Mouse (Mus musculus) kidney, adult 2 months (tissue): Measurements from ENCODE around the gene Rrp8.

ENCODE experiments used
- CTCF ChIP-seq: fragments of 200-500 bp; conservative IDR thresholded peaks from 2 replicates; pipeline ENCODE4 v1.5.1; 2011; ENCODE audit warnings: low read depth, mild to moderate bottlenecking, control low read depth, low read length, moderate library complexity, mixed read lengths; ENCODE audit not compliant: insufficient read depth, insufficient read length
- POLR2A ChIP-seq: fragments of 200-500 bp; IDR thresholded peaks from one replicate; pipeline ENCODE4 v1.6.1; 2011; ENCODE audit warnings: low read depth, low read length, control low read depth

GRCm38 (mm10) chr7:105777316-105777715, 40.1 kb upstream of the Rrp8 start:
- TF ChIP-seq POLR2A (no peak), CTCF (no peak)
